8 mouse cellular contexts compared by ENCODE assay signal in genomic region chr17:26113181-26113948, GRCm38 (mm10). TPM values are rescaled to one million over a fixed set of nuclear protein-coding genes. Genes with fewer than 3 reads are reported as not detected.
DNase-seq lines count a peak whose midpoint lies in the region; ATAC-seq and TF ChIP-seq lines count a peak whose summit lies in the region.

Gene Tmem8, plus strand, starts transcription at chr17:26113299.

- peak within 1 kb of the TSS; percentile 97 for H3K27ac ChIP-seq in kidney, adult 2 months (ENCODE audit: insufficient read depth, low read depth, low read length)
- H3K27ac ChIP-seq in limb, embryonic 15.5 days: no peak within 1 kb of the TSS
- peak within 1 kb of the TSS; percentile 64 for H3K27ac ChIP-seq in midbrain, embryonic 15.5 days

- TF ChIP-seq CTCF in kidney, adult 2 months (conservative IDR thresholded peaks at IDR 0.05; ENCODE audit: insufficient read depth, insufficient read length, low read depth, low read length): no peak; the same call in 1 of the 2 replicates

- TF ChIP-seq POLR2A in kidney, adult 2 months (IDR thresholded peaks at IDR 0.05; ENCODE audit: low read depth, low read length): no peak

- under 1% methylated on average over 67 of the region's 75 CpGs for WGBS in kidney, adult 2 months
- WGBS in limb, embryonic 15.5 days: under 1% methylated on average over 56 of the region's 75 CpGs
- WGBS in midbrain, embryonic 15.5 days: under 1% methylated on average over 66 of the region's 75 CpGs

- no peaks in the 10 kb centered on the region for H3K9me3 ChIP-seq in limb, embryonic 15.5 days
- H3K9me3 ChIP-seq in midbrain, embryonic 15.5 days: no peaks in the 10 kb centered on the region

- H3K4me3 ChIP-seq in kidney, adult 2 months (ENCODE audit: insufficient read depth, low read depth, low read length): peak within 1 kb of the TSS; percentile 77
- peak within 1 kb of the TSS; percentile 56 for H3K4me3 ChIP-seq in limb, embryonic 15.5 days
- H3K4me3 ChIP-seq in midbrain, embryonic 15.5 days: peak within 1 kb of the TSS; percentile 75

- peak within 1 kb of the TSS; percentile 98 for H3K4me2 ChIP-seq in limb, embryonic 15.5 days
- peak within 1 kb of the TSS; percentile 75 for H3K4me2 ChIP-seq in midbrain, embryonic 15.5 days

- ATAC-seq in granulocyte monocyte progenitor cell, adult 5-6 weeks (replicated peaks; ENCODE audit: poor library complexity, severe bottlenecking): peak; percentile 92
- ATAC-seq in limb, embryonic 15.5 days (ENCODE audit: insufficient number of reproducible peaks, low FRiP score, low TSS enrichment, low read depth): no peak
- peak; percentile 77 for ATAC-seq in midbrain, embryonic 15.5 days (replicated peaks)

- H3K4me1 ChIP-seq in kidney, adult 2 months (ENCODE audit: control insufficient read depth, insufficient read depth, low read length): peaks cover 5% of the 10 kb centered on the region
- H3K4me1 ChIP-seq in limb, embryonic 15.5 days: peaks cover 13% of the 10 kb centered on the region
- peaks cover 6% of the 10 kb centered on the region for H3K4me1 ChIP-seq in midbrain, embryonic 15.5 days

- no peaks in the 10 kb centered on the region for H3K36me3 ChIP-seq in kidney, adult 2 months (ENCODE audit: control insufficient read depth, insufficient read depth, low read length)
- H3K36me3 ChIP-seq in limb, embryonic 15.5 days: no peaks in the 10 kb centered on the region
- H3K36me3 ChIP-seq in midbrain, embryonic 15.5 days (replicated peaks): no peaks in the 10 kb centered on the region

- DNase-seq in heart, adult 18-20 months: peak; percentile 58 to 72
- DNase-seq in heart, adult 8-10 months (ENCODE audit: low spot score): no peak
- DNase-seq in embryo, embryonic 10 days (ENCODE audit: low spot score): peak; percentile 59
- peak; percentile 89 for DNase-seq in kidney, adult 2 months
- peak; percentile 61 to 73 for DNase-seq in spleen, postnatal 14 days (ENCODE audit: low spot score in 2 of 2)

- no peaks in the 10 kb centered on the region for H3K27me3 ChIP-seq in kidney, adult 2 months (replicated peaks; ENCODE audit: control insufficient read depth, insufficient read depth, low read length)
- H3K27me3 ChIP-seq in limb, embryonic 15.5 days: peaks cover 88% of the 10 kb centered on the region
- H3K27me3 ChIP-seq in midbrain, embryonic 15.5 days (replicated peaks): peaks cover 37% of the 10 kb centered on the region

- peak within 1 kb of the TSS; percentile 33; the same call in 1 of the 2 replicates for H3K9ac ChIP-seq in limb, embryonic 15.5 days
- peak within 1 kb of the TSS; percentile 67 for H3K9ac ChIP-seq in midbrain, embryonic 15.5 days

RNA-seq across cellular contexts. Expression of gene Tmem8, which starts in this region (rescaled TPM):
- total RNA-seq in heart, adult 18-20 months (2021): 1 to 10 TPM; 5.0 to 6.7 TPM
- total RNA-seq in heart, adult 8-10 months (2022): 1 to 10 TPM; 6.0 to 7.0 (median 6.2) TPM
- 5.3 and 8.6 TPM in 2 replicates for total RNA-seq in granulocyte monocyte progenitor cell, adult 5-6 weeks (2014; fragmentation: Nextera tagmentation)
- total RNA-seq in granulocyte monocyte progenitor cell, adult 5-6 weeks (2017): 2.1 and 3.7 TPM in 2 replicates
- polyA plus RNA-seq in kidney, adult 2 months (2012; rRNA removed): 431 and 538 TPM in 2 replicates
- 2.0 and 2.7 TPM in 2 replicates for polyA plus RNA-seq in limb, embryonic 15.5 days (2015; fragmentation: Nextera tagmentation; extraction: Ambion mirVana)
- polyA plus RNA-seq in midbrain, embryonic 15.5 days (2015; fragmentation: Nextera tagmentation; extraction: Ambion mirVana): 4.0 and 4.6 TPM in 2 replicates

Comparison
In these comparisons a context has a peak if more than half of its experiments do, and no peak if none do; other contexts are left out.
1. RNA of gene Tmem8 (polyA plus RNA-seq): 431 to 538 TPM in kidney, adult 2 months; 4.0 to 4.6 TPM in midbrain, embryonic 15.5 days and 2.0 to 2.7 TPM in limb, embryonic 15.5 days; every median in the first group is over 10 times any median in the second.
2. Peak in every context shown above with its lines, with median percentiles within 50 percentile points of each other: H3K4me3 ChIP-seq.